Mouse (Mus musculus): ENCODE results near the gene Acacb. TPM values are rescaled to one million over a fixed set of nuclear protein-coding genes. Genes with fewer than 3 reads are reported as not detected.
A peak's percentile ranks its signal among the peaks of the same experiment; 100 is the strongest.

The Acacb gene
- polyA plus RNA-seq, 1 experiment from 2014 or later = 0.65 TPM

- Histone ChIP-seq H3K4me1 (ENCODE audit: control insufficient read depth, low read depth, low read length) (peaks cover 16% of the 10 kb centered on the region), H3K27ac (ENCODE audit: low read length) (no peak overlapping the region), H3K9me3 (replicated peaks; ENCODE audit: control insufficient read depth, low read length) (no peaks in the 10 kb centered on the region), H3K4me2 (ENCODE audit: low read depth, low read length) (no peak overlapping the region), H3K36me3 (ENCODE audit: control insufficient read depth, insufficient read depth) (no peaks in the 10 kb centered on the region), H3K4me3 (ENCODE audit: low read depth, low read length) (no peak overlapping the region), H3K27me3 (ENCODE audit: control insufficient read depth, insufficient read depth, low read depth, low read length) (no peaks in the 10 kb centered on the region; the same call in 1 of the 2 replicates), H3K9ac (ENCODE audit: low read depth, low read length) (no peak overlapping the region)
- ATAC-seq (ENCODE audit: low read depth) = no peak
- 69% methylated on average over 11 of the region's 11 CpGs for WGBS (ENCODE audit: insufficient replicate concordance)
These were observed 33.2 kb downstream of the Acacb start for GRCm38 (mm10) chr5:114179541-114179940.

GRCm38 (mm10) chr5:114183493-114183892 lies 37.2 kb downstream of the Acacb start:
- Histone ChIP-seq H3K9me3 (replicated peaks; ENCODE audit: control insufficient read depth, low read length) (no peaks in the 10 kb centered on the region), H3K36me3 (ENCODE audit: control insufficient read depth, insufficient read depth) (no peaks in the 10 kb centered on the region), H3K4me2 (ENCODE audit: low read depth, low read length) (no peak overlapping the region), H3K9ac (ENCODE audit: low read depth, low read length) (no peak overlapping the region), H3K27me3 (ENCODE audit: control insufficient read depth, insufficient read depth, low read depth, low read length) (no peaks in the 10 kb centered on the region), H3K4me1 (ENCODE audit: control insufficient read depth, low read depth, low read length) (no peaks in the 10 kb centered on the region), H3K4me3 (ENCODE audit: low read depth, low read length) (no peak overlapping the region), H3K27ac (ENCODE audit: low read length) (no peak overlapping the region)
- no peak for ATAC-seq (ENCODE audit: low read depth)
- 62% methylated on average over 2 of the region's 2 CpGs for WGBS (ENCODE audit: insufficient replicate concordance)

GRCm38 (mm10) chr5:114187108-114187507 lies 40.8 kb downstream of the Acacb start:
- no peak for ATAC-seq (ENCODE audit: low read depth)
- Histone ChIP-seq H3K4me2 (ENCODE audit: low read depth, low read length) (no peak overlapping the region), H3K9me3 (replicated peaks; ENCODE audit: control insufficient read depth, low read length) (no peaks in the 10 kb centered on the region), H3K36me3 (ENCODE audit: control insufficient read depth, insufficient read depth) (no peaks in the 10 kb centered on the region), H3K27ac (ENCODE audit: low read length) (no peak overlapping the region), H3K4me1 (ENCODE audit: control insufficient read depth, low read depth, low read length) (no peaks in the 10 kb centered on the region), H3K27me3 (ENCODE audit: control insufficient read depth, insufficient read depth, low read depth, low read length) (no peaks in the 10 kb centered on the region), H3K4me3 (ENCODE audit: low read depth, low read length) (no peak overlapping the region), H3K9ac (ENCODE audit: low read depth, low read length) (no peak overlapping the region)
- 69% methylated on average over 2 of the region's 2 CpGs for WGBS (ENCODE audit: insufficient replicate concordance)

- Histone ChIP-seq H3K9me3 (replicated peaks; ENCODE audit: control insufficient read depth, low read length) (no peaks in the 10 kb centered on the region), H3K4me3 (ENCODE audit: low read depth, low read length) (no peak overlapping the region), H3K36me3 (ENCODE audit: control insufficient read depth, insufficient read depth) (no peaks in the 10 kb centered on the region), H3K9ac (ENCODE audit: low read depth, low read length) (no peak overlapping the region), H3K27me3 (ENCODE audit: control insufficient read depth, insufficient read depth, low read depth, low read length) (no peaks in the 10 kb centered on the region), H3K27ac (ENCODE audit: low read length) (no peak overlapping the region), H3K4me1 (ENCODE audit: control insufficient read depth, low read depth, low read length) (no peaks in the 10 kb centered on the region), H3K4me2 (ENCODE audit: low read depth, low read length) (no peak overlapping the region)
- ATAC-seq (ENCODE audit: low read depth) = no peak
- WGBS (ENCODE audit: insufficient replicate concordance) = 62% methylated on average over 12 of the region's 12 CpGs
These were observed 42.6 kb downstream of the Acacb start for GRCm38 (mm10) chr5:114188900-114189464.

GRCm38 (mm10) chr5:114194161-114194560 lies 47.8 kb downstream of the Acacb start:
- no peak for ATAC-seq (ENCODE audit: low read depth)
- WGBS (ENCODE audit: insufficient replicate concordance) = 63% methylated on average over 11 of the region's 11 CpGs
- Histone ChIP-seq H3K27ac (ENCODE audit: low read length) (no peak overlapping the region), H3K9me3 (replicated peaks; ENCODE audit: control insufficient read depth, low read length) (no peaks in the 10 kb centered on the region), H3K9ac (ENCODE audit: low read depth, low read length) (no peak overlapping the region), H3K27me3 (ENCODE audit: control insufficient read depth, insufficient read depth, low read depth, low read length) (no peaks in the 10 kb centered on the region), H3K4me2 (ENCODE audit: low read depth, low read length) (no peak overlapping the region), H3K36me3 (ENCODE audit: control insufficient read depth, insufficient read depth) (no peaks in the 10 kb centered on the region), H3K4me1 (ENCODE audit: control insufficient read depth, low read depth, low read length) (no peaks in the 10 kb centered on the region), H3K4me3 (ENCODE audit: low read depth, low read length) (no peak overlapping the region)

- H3K9me3 ChIP-seq (replicated peaks; ENCODE audit: control insufficient read depth, low read length) = no peaks in the 10 kb centered on the region
- H3K27ac ChIP-seq (ENCODE audit: low read length) = no peak overlapping the region
- no peak overlapping the region for H3K4me3 ChIP-seq (ENCODE audit: low read depth, low read length)
- WGBS (ENCODE audit: insufficient replicate concordance) = 11% methylated on average over 13 of the region's 13 CpGs
- no peak overlapping the region for H3K9ac ChIP-seq (ENCODE audit: low read depth, low read length)
- no peaks in the 10 kb centered on the region for H3K36me3 ChIP-seq (ENCODE audit: control insufficient read depth, insufficient read depth)
- H3K27me3 ChIP-seq (ENCODE audit: control insufficient read depth, insufficient read depth, low read depth, low read length) = no peaks in the 10 kb centered on the region
- no peaks in the 10 kb centered on the region; the same call in 1 of the 2 replicates for H3K4me1 ChIP-seq (ENCODE audit: control insufficient read depth, low read depth, low read length)
- ATAC-seq (ENCODE audit: low read depth) = no peak
- H3K4me2 ChIP-seq (ENCODE audit: low read depth, low read length) = no peak overlapping the region
These were observed 52.9 kb downstream of the Acacb start for GRCm38 (mm10) chr5:114199116-114199777.

- no peaks in the 10 kb centered on the region for H3K36me3 ChIP-seq (ENCODE audit: control insufficient read depth, insufficient read depth)
- H3K27ac ChIP-seq (ENCODE audit: low read length) = no peak overlapping the region
- no peaks in the 10 kb centered on the region for H3K27me3 ChIP-seq (ENCODE audit: control insufficient read depth, insufficient read depth, low read depth, low read length)
- no peak for ATAC-seq (ENCODE audit: low read depth)
- WGBS (ENCODE audit: insufficient replicate concordance) = 62% methylated on average over 2 of the region's 2 CpGs
- no peaks in the 10 kb centered on the region for H3K9me3 ChIP-seq (replicated peaks; ENCODE audit: control insufficient read depth, low read length)
- no peak overlapping the region for H3K4me3 ChIP-seq (ENCODE audit: low read depth, low read length)
- no peak overlapping the region for H3K9ac ChIP-seq (ENCODE audit: low read depth, low read length)
- H3K4me1 ChIP-seq (ENCODE audit: control insufficient read depth, low read depth, low read length) = no peaks in the 10 kb centered on the region
- no peak overlapping the region for H3K4me2 ChIP-seq (ENCODE audit: low read depth, low read length)
These were observed 59.8 kb downstream of the Acacb start for GRCm38 (mm10) chr5:114206158-114206557.

- H3K9ac ChIP-seq (ENCODE audit: low read depth, low read length) = no peak overlapping the region
- no peak overlapping the region for H3K27ac ChIP-seq (ENCODE audit: low read length)
- peak; percentile 61 for ATAC-seq (ENCODE audit: low read depth)
- H3K4me1 ChIP-seq (ENCODE audit: control insufficient read depth, low read depth, low read length) = no peaks in the 10 kb centered on the region; the same call in 1 of the 2 replicates
- H3K27me3 ChIP-seq (ENCODE audit: control insufficient read depth, insufficient read depth, low read depth, low read length) = no peaks in the 10 kb centered on the region
- 22% methylated on average over 10 of the region's 10 CpGs for WGBS (ENCODE audit: insufficient replicate concordance)
- no peak overlapping the region for H3K4me3 ChIP-seq (ENCODE audit: low read depth, low read length)
- H3K4me2 ChIP-seq (ENCODE audit: low read depth, low read length) = no peak overlapping the region
- H3K9me3 ChIP-seq (replicated peaks; ENCODE audit: control insufficient read depth, low read length) = no peaks in the 10 kb centered on the region
- H3K36me3 ChIP-seq (ENCODE audit: control insufficient read depth, insufficient read depth) = no peaks in the 10 kb centered on the region
These were observed 66.8 kb downstream of the Acacb start for GRCm38 (mm10) chr5:114213183-114213582.

GRCm38 (mm10) chr5:114218771-114219170 lies 72.4 kb downstream of the Acacb start:
- H3K4me1 ChIP-seq (ENCODE audit: control insufficient read depth, low read depth, low read length) = no peaks in the 10 kb centered on the region
- H3K4me3 ChIP-seq (ENCODE audit: low read depth, low read length) = no peak overlapping the region
- ATAC-seq (ENCODE audit: low read depth) = no peak
- H3K27me3 ChIP-seq (ENCODE audit: control insufficient read depth, insufficient read depth, low read depth, low read length) = no peaks in the 10 kb centered on the region
- no peaks in the 10 kb centered on the region for H3K36me3 ChIP-seq (ENCODE audit: control insufficient read depth, insufficient read depth)
- H3K9ac ChIP-seq (ENCODE audit: low read depth, low read length) = no peak overlapping the region
- no peak overlapping the region for H3K4me2 ChIP-seq (ENCODE audit: low read depth, low read length)
- H3K9me3 ChIP-seq (replicated peaks; ENCODE audit: control insufficient read depth, low read length) = no peaks in the 10 kb centered on the region
- 71% methylated on average over 14 of the region's 14 CpGs for WGBS (ENCODE audit: insufficient replicate concordance)
- no peak overlapping the region for H3K27ac ChIP-seq (ENCODE audit: low read length)

Measured in liver, embryonic 16.5 days (tissue).